Mouse (Mus musculus) testis, adult 2 months (tissue): ENCODE measurements around the gene 4930568D16Rik.

Experiments used
- CTCF ChIP-seq: fragments of 200-500 bp; IDR thresholded peaks from 2 replicates; pipeline ENCODE4 v1.5.1; 2012; ENCODE audit warnings: low read depth, mild to moderate bottlenecking, inconsistent platforms, low read length, moderate library complexity; ENCODE audit not compliant: control insufficient read depth, insufficient read depth, insufficient replicate concordance
- POLR2A ChIP-seq: fragments of 200-500 bp; IDR thresholded peaks from 2 replicates; pipeline ENCODE4 v1.6.1; 2012; ENCODE audit warnings: low read depth, mild to moderate bottlenecking, inconsistent platforms, low read length, moderate library complexity; ENCODE audit not compliant: control insufficient read depth

- TF ChIP-seq POLR2A (no peak), CTCF (no peak)
Observed at GRCm38 (mm10) chr2:35349184-35349583, 18.3 kb downstream of the 4930568D16Rik start.
